Mouse (Mus musculus) lung, adult 18-20 months (tissue): Measurements from ENCODE around the gene Kiss1r.
A peak's percentile ranks its signal among the peaks of the same experiment; 100 is the strongest.
"Not testable (repeated sequence)": the region's sequence is repeated elsewhere in the genome, so short reads cannot be mapped to it uniquely, and the experiment has no call there.

Experiments
- DNase-seq, 2 experiments: peaks; one replicate each; pipeline ENCODE4 v3.0.0; 2022; ENCODE audit warnings: mixed read lengths in 2 of 2

Gene Kiss1r

GRCm38 (mm10) chr10:79916808-79917531 is at the start of gene Kiss1r:
TSS of gene Kiss1r (plus strand) at chr10:79916971.
- peak; percentile 89 to 90 for DNase-seq

- no peak for DNase-seq
These were observed 44.9 kb upstream of the Kiss1r start for GRCm38 (mm10) chr10:79871845-79872244.

- no peak for DNase-seq
These were observed 43.9 kb upstream of the Kiss1r start for GRCm38 (mm10) chr10:79872862-79873261.

DNA sequence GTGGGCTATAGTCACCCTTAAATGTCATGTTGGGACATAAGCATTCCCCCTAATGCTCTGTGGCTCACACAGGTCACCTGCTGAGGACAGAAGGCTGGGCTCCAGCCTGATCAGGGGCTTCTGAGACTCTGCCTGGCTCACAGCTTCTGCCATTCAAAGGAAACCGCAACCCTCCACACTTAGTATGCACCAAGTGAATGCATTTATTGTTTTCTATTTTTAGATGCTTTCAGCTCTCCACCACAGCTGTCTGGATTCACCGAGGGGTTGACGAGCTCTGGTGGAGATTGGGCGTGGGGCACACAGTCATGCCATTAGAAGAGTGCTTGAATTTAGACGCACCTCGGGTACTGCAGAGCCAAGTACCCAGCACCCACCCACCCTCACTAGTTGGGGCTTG is 43.5 kb upstream of the Kiss1r start:
- no peak for DNase-seq

GRCm38 (mm10) chr10:79873715-79874289 is 43.0 kb upstream of the Kiss1r start:
- DNase-seq = no peak

DNA sequence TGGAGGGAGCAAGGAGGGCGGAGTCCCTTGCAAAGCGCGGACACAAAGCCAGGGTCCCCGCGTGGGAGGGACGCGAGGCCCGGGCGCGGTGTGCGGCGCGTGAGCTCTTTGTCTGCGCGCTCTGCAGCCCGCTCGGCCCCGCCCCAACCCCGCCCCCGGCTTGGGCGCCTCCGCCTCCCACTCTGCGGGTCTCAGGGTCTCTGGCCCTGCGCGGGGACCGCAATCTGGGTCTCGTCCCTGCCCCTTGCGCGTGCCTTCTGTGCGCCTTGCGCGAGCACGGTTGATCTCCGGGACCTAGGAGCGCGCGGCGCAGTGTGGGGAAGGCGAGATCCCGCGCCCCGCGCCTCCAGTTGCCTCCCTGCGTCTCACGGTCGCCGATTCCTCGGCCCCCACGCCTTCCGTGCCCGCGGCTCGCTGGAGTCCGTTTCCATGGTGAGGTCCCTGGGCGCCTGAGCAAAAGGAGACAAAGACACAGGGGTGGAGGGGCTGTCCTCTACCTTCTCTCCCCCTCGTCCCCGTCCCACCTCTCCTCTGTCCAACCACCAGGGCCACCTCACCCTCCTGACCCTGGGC is 42.4 kb upstream of the Kiss1r start, which contains the start of the genes Prtn3 and Plppr3:
TSS of gene Prtn3 (plus strand) at position 187 of the 573 bp plus-strand sequence.
TSS of gene Plppr3 (minus strand) at position 345 of the 573 bp plus-strand sequence.
- no peak for DNase-seq

DNA sequence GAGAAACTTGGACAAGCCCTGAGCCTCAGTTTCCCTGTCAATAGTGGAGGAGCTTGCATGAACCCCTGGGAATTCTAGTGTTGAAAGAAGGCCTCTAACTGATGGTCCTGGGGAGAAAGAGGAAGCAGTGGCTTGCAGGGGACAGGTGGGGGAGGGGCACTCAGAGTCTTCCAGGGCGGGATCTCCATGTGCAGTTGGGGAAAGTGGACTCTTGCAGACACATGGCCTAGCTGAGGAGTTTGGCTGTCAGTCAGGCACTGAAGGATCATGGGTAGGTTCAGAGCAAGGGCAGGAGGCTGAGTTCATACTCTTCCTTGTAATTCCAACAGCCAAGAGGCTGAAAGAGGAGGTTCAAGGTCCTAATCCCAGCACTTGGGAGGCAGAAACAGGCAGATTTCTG is 39.6 kb upstream of the Kiss1r start:
- DNase-seq = no peak

DNA sequence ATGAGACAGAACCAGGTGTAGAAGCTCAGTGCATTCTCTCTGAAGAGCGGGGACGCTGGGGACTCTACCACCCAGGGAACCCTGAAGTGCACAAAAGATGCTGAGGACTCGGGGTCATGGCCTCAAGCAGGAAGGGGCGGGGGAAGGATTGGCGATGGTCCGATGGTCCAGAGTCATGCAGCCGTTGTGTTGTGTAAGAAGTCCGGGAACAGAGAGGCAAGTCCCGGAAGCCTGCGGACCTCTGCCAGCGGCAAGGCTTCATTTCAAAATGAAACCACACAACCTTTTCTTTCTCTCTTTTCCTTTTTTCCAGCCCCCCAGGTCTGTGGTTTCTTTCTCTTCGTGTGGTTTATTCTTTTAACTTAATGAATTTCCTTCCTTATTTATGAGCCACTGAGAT is 39.0 kb upstream of the Kiss1r start:
- peak; percentile 72 to 74 for DNase-seq

- no peak for DNase-seq
These were observed 37.2 kb upstream of the Kiss1r start for GRCm38 (mm10) chr10:79879527-79879926.

DNA sequence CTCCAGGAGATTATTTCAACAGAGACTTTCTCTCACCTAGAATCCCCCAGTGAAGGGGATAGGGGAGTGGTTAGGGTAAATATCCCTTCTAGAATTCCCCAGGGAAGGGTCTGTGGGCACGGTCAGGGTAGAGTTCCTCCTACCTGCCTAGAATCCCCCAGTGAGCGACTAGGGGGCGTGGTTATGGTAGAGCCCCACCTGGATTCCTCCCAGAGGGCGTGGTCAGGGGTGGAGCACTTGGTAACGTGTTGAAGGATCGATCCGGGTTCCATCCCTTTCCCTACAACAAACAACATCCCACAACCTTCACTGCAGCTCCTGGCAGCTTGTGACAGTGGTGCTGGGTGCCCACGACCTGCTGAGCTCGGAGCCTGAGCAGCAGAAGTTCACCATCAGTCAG is 36.0 kb upstream of the Kiss1r start:
- no peak for DNase-seq

GRCm38 (mm10) chr10:79881981-79882380 is 34.8 kb upstream of the Kiss1r start:
- no peak for DNase-seq

GRCm38 (mm10) chr10:79883297-79884084 is 33.3 kb upstream of the Kiss1r start:
- peak; percentile 80 to 84 for DNase-seq

GRCm38 (mm10) chr10:79884446-79884845 is 32.3 kb upstream of the Kiss1r start:
- DNase-seq = peak; percentile 74 to 79

- not testable (repeated sequence) for DNase-seq
These were observed 31.8 kb upstream of the Kiss1r start for GRCm38 (mm10) chr10:79884938-79885337.

DNA sequence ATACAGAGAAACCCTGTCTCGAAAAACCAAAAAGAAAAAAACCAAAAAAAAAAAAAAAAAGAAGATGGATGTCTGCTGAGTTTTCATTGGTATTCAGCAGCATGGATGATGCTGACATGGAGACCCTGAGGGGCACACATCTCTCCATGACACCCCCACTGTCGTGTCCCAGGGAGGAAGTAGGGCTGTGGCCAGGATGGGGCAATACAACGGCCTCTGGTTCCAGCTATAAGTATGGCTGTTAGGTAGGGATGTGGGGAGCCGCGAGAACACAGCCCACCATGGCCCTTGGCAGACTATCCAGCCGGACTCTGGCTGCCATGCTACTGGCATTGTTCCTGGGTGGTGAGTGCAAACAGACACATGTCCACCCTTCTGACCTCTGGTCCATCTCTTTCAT is 30.7 kb upstream of the Kiss1r start, which contains the start of gene Elane:
TSS of gene Elane (plus strand) at position 194 of the 400 bp plus-strand sequence.
- no peak for DNase-seq

DNA sequence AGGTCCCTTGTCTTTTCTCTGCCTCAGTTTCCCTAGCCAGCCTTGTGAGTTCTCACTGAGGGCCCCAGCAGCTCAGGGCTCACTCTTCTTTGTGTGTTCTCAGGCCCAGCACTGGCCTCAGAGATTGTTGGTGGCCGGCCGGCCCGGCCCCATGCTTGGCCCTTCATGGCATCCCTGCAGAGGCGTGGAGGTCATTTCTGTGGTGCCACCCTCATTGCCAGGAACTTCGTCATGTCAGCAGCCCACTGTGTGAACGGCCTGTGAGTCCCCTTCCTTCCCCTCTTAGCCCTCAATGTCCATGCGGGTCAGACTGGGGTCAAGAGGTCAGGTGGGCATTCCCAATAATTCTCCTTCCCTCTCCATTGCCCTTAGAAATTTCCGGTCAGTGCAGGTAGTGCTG is 30.2 kb upstream of the Kiss1r start:
- DNase-seq = no peak

DNA sequence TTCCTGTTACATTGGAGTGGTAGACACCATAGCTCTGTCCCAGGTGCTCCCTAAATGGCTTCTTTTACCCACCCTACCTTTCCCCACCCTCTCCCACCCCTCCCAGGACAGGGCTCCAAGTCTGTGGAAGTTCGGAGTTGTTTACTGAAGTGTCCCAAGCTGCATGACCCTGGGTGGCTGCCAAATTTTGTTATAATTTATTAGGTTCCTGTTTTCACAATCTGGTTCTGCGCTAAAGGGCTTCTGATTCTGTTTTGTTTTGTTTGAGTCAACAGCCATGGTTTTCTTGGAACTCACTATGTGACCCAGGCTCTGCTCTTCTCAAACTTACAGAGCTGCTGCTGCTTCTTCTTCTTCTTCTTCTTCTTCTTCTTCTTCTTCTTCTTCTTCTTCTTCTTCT is 27.4 kb upstream of the Kiss1r start:
- DNase-seq = no peak

DNA sequence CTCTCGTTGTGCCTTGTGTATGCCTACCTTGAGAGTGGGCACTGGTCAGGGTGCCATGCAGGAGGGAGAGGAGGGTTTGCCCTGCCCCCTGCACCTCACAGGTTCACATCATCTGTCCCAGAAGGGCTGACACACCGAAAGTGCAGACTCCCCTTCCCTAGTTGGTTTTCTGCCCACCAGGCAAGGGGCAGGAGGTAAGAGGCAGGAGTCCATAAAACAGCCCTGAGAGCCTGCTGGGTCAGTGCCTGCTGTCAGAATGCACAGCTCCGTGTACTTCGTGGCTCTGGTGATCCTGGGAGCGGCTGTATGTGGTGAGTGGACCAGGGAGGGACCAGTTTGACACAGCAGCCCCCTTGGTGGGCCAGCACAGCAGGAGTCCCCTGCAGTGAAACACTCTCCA is 26.1 kb upstream of the Kiss1r start, which contains the start of gene Cfd:
TSS of gene Cfd (plus strand) at position 184 of the 400 bp plus-strand sequence.
- no peak for DNase-seq

- DNase-seq = peak; percentile 70 to 79
These were observed 24.2 kb upstream of the Kiss1r start for GRCm38 (mm10) chr10:79892451-79893118.

DNA sequence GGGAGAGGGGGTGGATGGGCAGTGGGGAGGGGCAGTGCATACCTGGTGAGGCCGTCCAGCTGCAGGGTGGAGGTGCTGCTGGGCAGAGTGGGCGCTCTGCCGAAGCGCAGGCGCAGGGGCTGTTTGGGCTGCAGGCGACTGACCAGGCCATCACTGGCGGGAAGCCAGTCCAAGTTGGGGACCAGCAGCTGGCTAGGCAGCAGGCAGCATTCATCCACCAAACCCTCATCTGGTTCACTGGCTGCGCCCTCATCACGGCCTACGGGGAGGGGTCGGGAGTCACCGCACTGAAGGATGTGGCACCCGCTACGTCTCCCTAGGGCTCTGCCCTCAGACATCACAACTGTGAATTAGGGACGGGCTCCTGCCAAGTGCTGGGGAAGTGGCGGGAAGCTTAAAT is 20.5 kb upstream of the Kiss1r start:
- no peak for DNase-seq

DNA sequence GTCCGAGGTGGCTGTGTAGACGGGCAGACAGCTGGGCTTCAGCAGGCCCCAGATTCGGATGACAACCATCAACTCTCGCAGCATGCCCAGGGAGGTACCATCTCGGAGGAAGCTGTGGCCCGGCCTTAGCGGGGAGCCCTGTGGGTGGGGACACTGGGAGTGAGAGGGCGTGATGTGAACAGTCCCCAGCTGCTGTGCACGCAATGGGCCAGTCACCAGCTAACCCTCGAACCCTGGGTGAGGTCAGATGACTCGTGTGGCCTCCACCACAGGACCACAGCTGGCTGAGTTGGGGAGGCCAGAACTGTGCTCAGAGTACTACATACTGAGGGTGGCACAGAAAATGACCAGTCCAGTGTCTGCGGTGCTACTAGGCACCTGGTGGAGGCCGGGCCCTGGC is 20.0 kb upstream of the Kiss1r start:
- peak in 1 of 2 experiments; percentile 64 for DNase-seq
